Comparison of ENCODE assay signal across 34 mouse cellular contexts in the genomic region with DNA sequence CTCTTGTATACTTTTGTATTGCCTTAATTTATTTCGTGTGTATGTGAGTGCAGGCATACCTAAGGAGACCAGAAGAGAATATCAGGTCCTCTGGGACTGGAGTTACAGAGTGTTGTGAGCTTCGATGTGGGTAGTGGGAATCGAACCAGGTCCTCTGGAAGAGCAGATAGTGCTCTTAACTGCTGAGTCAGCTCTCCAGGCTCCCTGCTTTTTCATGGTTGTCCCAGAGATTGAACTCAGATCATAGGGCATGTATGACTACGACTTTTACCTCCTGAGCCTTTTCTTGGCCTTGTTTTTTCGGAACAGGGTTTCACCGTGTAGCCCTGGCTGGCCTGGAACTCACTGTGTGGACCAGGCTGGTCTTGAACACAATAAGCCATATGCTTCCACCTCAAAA.
"Had no signal": no experiment of that assay in that cellular context is flagged by ENCODE, and none has a peak within 500 bp of the region (broad histone marks: within the 10 kb centered on the region; RNA-seq: fewer than 3 reads in every experiment).

No protein-coding gene starts in this region.

- H3K36me3 ChIP-seq: heart, embryonic 10.5 days; heart, embryonic 13.5 days; heart, embryonic 15.5 days; hindbrain, embryonic 10.5 days; hindbrain, embryonic 12.5 days; hindbrain, embryonic 13.5 days; hindbrain, embryonic 15.5 days; intestine, embryonic 15.5 days; kidney, embryonic 15.5 days had no signal

- H3K4me3 ChIP-seq: heart, embryonic 10.5 days; heart, embryonic 13.5 days; heart, embryonic 15.5 days; hindbrain, embryonic 10.5 days; hindbrain, embryonic 12.5 days; hindbrain, embryonic 13.5 days; hindbrain, embryonic 15.5 days; intestine, embryonic 15.5 days; kidney, embryonic 15.5 days; layer of hippocampus, adult 2 months had no signal

- H3K4me1 ChIP-seq: hindbrain, embryonic 10.5 days; hindbrain, embryonic 12.5 days; hindbrain, embryonic 13.5 days; hindbrain, embryonic 15.5 days; intestine, embryonic 15.5 days; kidney, embryonic 15.5 days had no signal

- DNase-seq: heart, postnatal 10 days; heart, postnatal 14 days; heart, postnatal 36 days; heart, postnatal 4 days; kidney, adult 11 months; kidney, adult 18-20 months; kidney, adult 2 months; kidney, adult 8-10 months; kidney, adult 9 months; kidney, postnatal 10 days; kidney, postnatal 14 days; kidney, postnatal 25 days; kidney, postnatal 36 days; kidney, postnatal 4 days; layer of hippocampus, adult 9-11 months; layer of hippocampus, postnatal 36 days had no signal

- H3K27me3 ChIP-seq: heart, embryonic 13.5 days; heart, embryonic 15.5 days; hindbrain, embryonic 12.5 days; hindbrain, embryonic 13.5 days; hindbrain, embryonic 15.5 days; intestine, embryonic 15.5 days; kidney, embryonic 15.5 days had no signal

- H3K9me3 ChIP-seq: heart, embryonic 10.5 days; heart, embryonic 13.5 days; heart, embryonic 15.5 days; hindbrain, embryonic 10.5 days; hindbrain, embryonic 12.5 days; hindbrain, embryonic 13.5 days; hindbrain, embryonic 15.5 days; intestine, embryonic 15.5 days; kidney, embryonic 15.5 days had no signal

- H3K4me2 ChIP-seq: heart, embryonic 11.5 days; heart, embryonic 13.5 days; heart, embryonic 15.5 days; hindbrain, embryonic 12.5 days; hindbrain, embryonic 13.5 days; hindbrain, embryonic 14.5 days; hindbrain, embryonic 15.5 days; intestine, embryonic 15.5 days; kidney, embryonic 15.5 days had no signal

- H3K9ac ChIP-seq: heart, embryonic 13.5 days; heart, embryonic 15.5 days; hindbrain, embryonic 12.5 days; hindbrain, embryonic 13.5 days; hindbrain, embryonic 14.5 days; hindbrain, embryonic 15.5 days; intestine, embryonic 15.5 days; kidney, embryonic 15.5 days had no signal

- H3K27ac ChIP-seq: heart, embryonic 10.5 days; heart, embryonic 13.5 days; heart, embryonic 15.5 days; hindbrain, embryonic 10.5 days; hindbrain, embryonic 12.5 days; hindbrain, embryonic 13.5 days; hindbrain, embryonic 14.5 days; hindbrain, embryonic 15.5 days; hindbrain, postnatal 0 days; intestine, embryonic 15.5 days; kidney, embryonic 15.5 days; kidney, postnatal 0 days; layer of hippocampus, adult 2 months had no signal

- ATAC-seq: hindbrain, embryonic 16.5 days; hindbrain, postnatal 0 days; inflammation-experienced regulatory T-cells, adult 6 months; intestine, embryonic 15.5 days; intestine, embryonic 16.5 days; intestine, postnatal 0 days had no signal
